Mouse (Mus musculus) 3T3-L1 (cell line): Measurements from ENCODE around the gene Igsf9.
A peak's percentile ranks its signal among the peaks of the same experiment; 100 is the strongest.

Source experiments
- DNase-seq: peaks from one replicate; pipeline ENCODE4 v3.0.0-alpha.2; 2015; ENCODE audit warnings: low read depth, low spot score

The Igsf9 gene

GRCm38 (mm10) chr1:172468301-172468877 is 13.2 kb upstream of the Igsf9 start:
- no peak for DNase-seq

- DNase-seq = no peak
Measured at GRCm38 (mm10) chr1:172469373-172469772, 12.2 kb upstream of the Igsf9 start.

- no peak for DNase-seq
Measured at GRCm38 (mm10) chr1:172469810-172470448, 11.7 kb upstream of the Igsf9 start.

GRCm38 (mm10) chr1:172472909-172473308 is 8.7 kb upstream of the Igsf9 start:
- no peak for DNase-seq

- no peak for DNase-seq
Measured at GRCm38 (mm10) chr1:172474196-172474595, 7.4 kb upstream of the Igsf9 start.

GRCm38 (mm10) chr1:172475054-172475741 is 6.4 kb upstream of the Igsf9 start, which contains the start of gene Slamf9:
TSS of gene Slamf9 (plus strand) at chr1:172475358.
- DNase-seq = no peak

GRCm38 (mm10) chr1:172478020-172478419 is 3.6 kb upstream of the Igsf9 start:
- DNase-seq = no peak

GRCm38 (mm10) chr1:172480376-172480775 is 1.2 kb upstream of the Igsf9 start:
- DNase-seq = no peak

GRCm38 (mm10) chr1:172481111-172481510 is 477 bp upstream of the Igsf9 start:
- DNase-seq = no peak

- no peak for DNase-seq
Measured at GRCm38 (mm10) chr1:172482518-172483360, 1.2 kb downstream of the Igsf9 start.

- no peak for DNase-seq
Measured at GRCm38 (mm10) chr1:172483361-172483660, 1.7 kb downstream of the Igsf9 start.

GRCm38 (mm10) chr1:172484236-172484635 is 2.6 kb downstream of the Igsf9 start:
- no peak for DNase-seq

GRCm38 (mm10) chr1:172484671-172485070 is 3.1 kb downstream of the Igsf9 start:
- no peak for DNase-seq

- DNase-seq = no peak
Measured at GRCm38 (mm10) chr1:172485821-172486220, 4.2 kb downstream of the Igsf9 start.

- no peak for DNase-seq
Measured at GRCm38 (mm10) chr1:172486236-172486635, 4.6 kb downstream of the Igsf9 start.

GRCm38 (mm10) chr1:172486651-172487050 is 5.1 kb downstream of the Igsf9 start:
- DNase-seq = no peak

GRCm38 (mm10) chr1:172487859-172488258 is 6.3 kb downstream of the Igsf9 start:
- no peak for DNase-seq

GRCm38 (mm10) chr1:172488831-172489230 is 7.2 kb downstream of the Igsf9 start:
- DNase-seq = no peak

- no peak for DNase-seq
Measured at GRCm38 (mm10) chr1:172489585-172490250, 8.1 kb downstream of the Igsf9 start.

- peak; percentile 84 for DNase-seq
Measured at GRCm38 (mm10) chr1:172490261-172490661, 8.7 kb downstream of the Igsf9 start.

- DNase-seq = no peak
Measured at GRCm38 (mm10) chr1:172492047-172492446, 10.5 kb downstream of the Igsf9 start.

- DNase-seq = no peak
Measured at GRCm38 (mm10) chr1:172493516-172493915, 11.9 kb downstream of the Igsf9 start.
